Mouse (Mus musculus): ENCODE measurements around the gene Eif1.

GRCm38 (mm10) chr11:100356819-100357211 is 37.1 kb downstream of the Eif1 start:
- TF ChIP-seq CTCF (IDR thresholded peaks at IDR 0.05; ENCODE audit: low read depth, low read length) (no peak), POLR2A (IDR thresholded peaks at IDR 0.05; ENCODE audit: insufficient read depth, low read length) (no peak), EP300 (IDR thresholded peaks at IDR 0.05; ENCODE audit: insufficient read depth, low read depth, low read length) (no peak)
